26 mouse cellular contexts compared by ENCODE assay signal in genomic region chr3:121628245-121628644, GRCm38 (mm10). TPM values are rescaled to one million over a fixed set of nuclear protein-coding genes. Genes with fewer than 3 reads are reported as not detected.
"Had no signal": no experiment of that assay in that cellular context is flagged by ENCODE, and none has a peak within 500 bp of the region (broad histone marks: within the 10 kb centered on the region; RNA-seq: fewer than 3 reads in every experiment).

No protein-coding gene starts in this region.

- H3K9me3 ChIP-seq: midbrain, embryonic 10.5 days; midbrain, embryonic 13.5 days; midbrain, embryonic 15.5 days; neural tube, embryonic 13.5 days; neural tube, embryonic 15.5 days had no signal

- H3K4me2 ChIP-seq: lung, embryonic 14.5 days; midbrain, embryonic 13.5 days; midbrain, embryonic 15.5 days; neural tube, embryonic 13.5 days; neural tube, embryonic 15.5 days had no signal

- ATAC-seq: midbrain, embryonic 13.5 days; midbrain, embryonic 15.5 days had no signal

- H3K4me3 ChIP-seq: midbrain, embryonic 10.5 days; midbrain, embryonic 13.5 days; midbrain, embryonic 15.5 days; neural tube, embryonic 13.5 days; neural tube, embryonic 15.5 days had no signal

- H3K27ac ChIP-seq: midbrain, embryonic 10.5 days; midbrain, embryonic 13.5 days; midbrain, embryonic 15.5 days; neural tube, embryonic 13.5 days; neural tube, embryonic 15.5 days had no signal

- DNase-seq: lung, adult 18-20 months; lung, embryonic 14.5 days; lung, postnatal 10 days; lung, postnatal 4 days; retina, postnatal 1 day; right cerebral cortex, adult 18-20 months; right cerebral cortex, postnatal 25 days; right cerebral cortex, postnatal 4 days; spleen, adult 18-20 months; thymus, adult 18-20 months; thymus, postnatal 14 days; thymus, postnatal 4 days had no signal

- H3K4me1 ChIP-seq: midbrain, embryonic 10.5 days; midbrain, embryonic 13.5 days; midbrain, embryonic 15.5 days; neural tube, embryonic 13.5 days; neural tube, embryonic 15.5 days had no signal

- H3K27me3 ChIP-seq: midbrain, embryonic 15.5 days; neural tube, embryonic 13.5 days; neural tube, embryonic 15.5 days had no signal

- H3K36me3 ChIP-seq: midbrain, embryonic 10.5 days; midbrain, embryonic 13.5 days; midbrain, embryonic 15.5 days; neural tube, embryonic 13.5 days; neural tube, embryonic 15.5 days had no signal

RNA-seq across cellular contexts. Expression of gene 4930432M17Rik, which starts 42.3 kb away (rescaled TPM):
- polyA plus RNA-seq: liver, embryonic 16.5 days; lung, embryonic 14.5 days; lung, embryonic 16.5 days; midbrain, embryonic 10.5 days; midbrain, embryonic 13.5 days; midbrain, embryonic 15.5 days; midbrain, postnatal 0 days; neural tube, embryonic 11.5 days; neural tube, embryonic 13.5 days; neural tube, embryonic 15.5 days; small intestine, adult 2 months; stomach, embryonic 14.5 days; stomach, embryonic 16.5 days; thymus, postnatal 0 days; urinary bladder, adult 2 months had no signal
